Mouse (Mus musculus) ovary, adult 18-20 months (tissue): Measurements from ENCODE around the gene Baiap3.
A peak's percentile ranks its signal among the peaks of the same experiment; 100 is the strongest.

ENCODE experiments used
- DNase-seq: peaks from one replicate; pipeline ENCODE4 v3.0.0; 2022; ENCODE audit warnings: low spot score, mixed read lengths

The Baiap3 gene

DNA sequence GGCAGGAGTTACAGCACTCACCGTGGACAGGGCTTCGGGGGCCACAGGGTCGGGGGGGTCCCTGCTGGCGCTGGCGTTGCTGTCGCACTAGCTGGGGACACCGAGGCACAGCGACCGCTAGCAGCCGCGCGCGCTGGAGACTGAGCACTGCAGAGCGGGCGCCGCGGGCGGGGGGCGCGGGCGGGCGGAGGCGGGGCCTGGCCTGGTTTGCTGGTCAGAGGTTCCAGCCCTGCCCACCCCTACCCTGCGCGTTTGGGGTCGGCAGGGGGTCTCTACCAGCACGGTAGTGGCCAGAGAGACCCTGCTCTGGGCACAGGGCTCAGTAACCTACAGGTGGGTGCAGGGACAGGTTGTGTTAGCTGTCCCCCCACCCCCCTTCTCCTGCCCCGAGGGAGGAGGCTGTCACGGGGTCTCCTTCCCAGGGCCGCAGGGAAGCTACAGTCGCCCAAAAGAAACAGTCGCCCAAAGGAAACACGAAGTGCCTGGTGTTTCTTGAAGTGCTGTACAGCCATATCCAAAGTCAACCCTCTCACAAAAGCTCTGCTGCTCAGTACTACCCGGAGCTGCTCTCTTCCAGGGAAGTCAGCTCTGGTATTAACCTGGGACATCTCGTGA, at the start of gene Baiap3:
Baiap3 (minus strand) TSS at position 225 of the 615 bp plus-strand sequence.
- DNase-seq, result no peak

DNA sequence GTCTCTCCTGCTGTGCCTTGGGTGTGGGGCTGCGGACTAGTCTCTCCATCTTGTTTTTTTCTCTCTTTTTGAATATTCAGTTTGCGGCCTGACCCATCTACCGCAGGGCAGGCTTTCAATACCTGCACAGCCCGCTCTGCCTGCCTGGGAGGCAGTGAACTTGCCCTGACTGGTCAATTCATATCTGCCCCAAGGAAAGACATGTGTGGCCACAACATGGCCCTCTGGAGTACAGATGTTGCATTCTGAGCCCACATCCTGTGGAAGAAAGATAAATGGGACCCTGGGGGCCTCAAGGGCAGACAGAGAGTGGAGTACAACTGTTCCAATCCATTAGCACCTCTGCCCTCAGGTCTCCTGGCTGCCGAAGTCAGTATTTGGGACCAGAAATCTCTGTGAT, 41.9 kb upstream of the Baiap3 start, which contains the start of gene Prss34:
Prss34 (plus strand) TSS at position 301 of the 400 bp plus-strand sequence.
- DNase-seq, result no peak

DNA sequence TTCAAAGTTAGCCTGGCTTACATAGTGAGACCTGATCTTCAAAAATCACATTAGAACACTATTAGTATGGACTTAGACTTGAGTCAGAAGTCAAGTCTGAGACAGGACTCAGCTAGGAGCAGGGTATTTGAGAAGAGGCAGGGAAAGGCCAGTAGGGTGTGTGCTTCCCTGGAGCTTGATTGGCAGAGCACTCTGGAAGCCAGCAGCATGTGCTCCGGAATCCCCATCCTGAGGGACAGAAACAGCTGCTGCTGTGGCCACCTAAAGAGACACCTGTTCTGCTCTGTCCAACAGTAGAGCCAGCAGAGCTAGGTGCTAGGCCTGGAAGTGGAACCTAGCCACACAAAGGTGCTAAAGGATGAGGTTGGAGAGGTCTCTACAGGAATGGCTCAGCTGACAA, 37.9 kb upstream of the Baiap3 start:
- no peak for DNase-seq

- no peak for DNase-seq
Observed at GRCm38 (mm10) chr17:25293495-25293894, 37.3 kb upstream of the Baiap3 start.

DNA sequence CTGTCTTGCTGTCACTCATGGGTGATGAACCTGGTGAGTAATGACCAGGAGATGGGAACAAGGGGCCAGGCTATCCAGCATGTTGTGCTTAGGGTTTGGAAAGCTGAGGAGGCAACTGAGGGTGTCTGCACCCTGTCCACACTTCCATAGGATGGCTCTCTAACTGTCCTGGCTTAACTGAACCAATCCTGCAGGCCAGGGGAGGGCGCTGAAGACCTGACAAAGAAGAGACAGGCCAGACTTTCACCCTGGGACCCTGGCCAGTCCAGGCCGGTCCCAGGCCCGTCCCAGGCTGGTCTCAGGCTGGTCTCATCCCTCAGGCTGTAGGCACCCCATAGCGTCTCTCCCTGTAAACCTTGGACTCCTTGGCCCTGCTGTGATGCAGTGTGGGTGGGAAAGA, 34.2 kb upstream of the Baiap3 start:
- no peak for DNase-seq

DNA sequence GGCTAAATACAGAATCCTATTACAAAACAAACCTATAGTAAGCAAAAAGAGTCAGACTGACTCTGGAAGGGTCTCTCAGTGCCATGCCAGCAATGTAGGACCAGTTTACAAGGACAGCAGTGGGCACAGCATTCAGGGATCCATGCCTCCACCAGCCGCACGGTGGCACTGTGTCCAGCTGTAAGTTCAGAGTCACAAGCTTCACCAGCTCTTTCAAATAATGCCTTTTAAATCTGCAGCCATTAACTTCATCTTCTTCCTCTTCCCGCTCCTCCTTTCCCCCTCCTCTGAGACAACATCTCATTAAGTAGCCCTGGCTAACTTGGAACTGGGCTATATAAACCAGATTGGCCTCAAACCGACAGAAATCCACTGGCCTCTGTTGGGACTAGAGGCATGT, 32.7 kb upstream of the Baiap3 start:
- DNase-seq, result no peak

GRCm38 (mm10) chr17:25285033-25285432, 28.9 kb upstream of the Baiap3 start:
- peak; percentile 29 for DNase-seq

- DNase-seq, result peak; percentile 46
Observed at GRCm38 (mm10) chr17:25282133-25282532, 26.0 kb upstream of the Baiap3 start.

- DNase-seq, result no peak
Observed at GRCm38 (mm10) chr17:25275833-25276232, 19.7 kb upstream of the Baiap3 start.

DNA sequence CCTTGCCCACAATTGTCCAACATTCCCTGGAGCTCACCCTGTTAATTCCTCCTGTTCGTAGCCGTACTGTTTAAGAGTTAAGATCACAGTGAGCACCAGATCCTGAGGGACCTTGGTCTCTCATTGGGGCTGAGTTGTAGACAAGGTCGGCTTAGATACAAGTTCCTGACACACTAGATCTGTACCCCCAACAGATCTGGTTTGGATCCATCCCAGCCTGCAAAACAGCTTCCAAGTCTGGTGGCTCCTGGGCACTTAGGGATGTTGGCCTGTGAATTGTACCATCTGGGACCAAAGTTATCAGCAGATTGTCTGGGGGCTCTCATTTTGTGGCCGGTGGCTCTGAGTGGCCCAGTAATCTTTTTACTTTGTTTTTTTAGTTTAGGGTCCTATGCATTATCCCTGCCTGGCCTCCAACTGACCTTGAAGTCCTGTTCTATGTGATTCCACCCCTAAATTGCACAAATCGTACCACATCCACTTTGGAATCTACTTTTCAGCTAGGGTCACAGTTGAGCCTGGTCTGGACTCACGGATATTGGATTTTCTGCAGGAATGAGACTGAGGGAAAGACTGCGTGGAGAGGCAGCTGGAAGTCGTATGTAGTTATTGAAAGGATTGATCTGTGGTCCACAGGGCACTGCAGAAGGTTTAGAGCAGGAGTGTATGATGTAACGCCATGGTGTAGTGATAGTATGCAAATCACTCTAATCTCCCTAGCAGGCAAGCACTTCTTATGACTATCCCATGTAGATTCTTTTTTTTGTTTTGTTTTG, 18.6 kb upstream of the Baiap3 start, which contains the start of gene Ube2i:
Ube2i (minus strand) TSS at position 52 of the 776 bp plus-strand sequence.
- DNase-seq, result no peak

GRCm38 (mm10) chr17:25273706-25274501, 17.7 kb upstream of the Baiap3 start:
- peak; percentile 88 for DNase-seq

DNA sequence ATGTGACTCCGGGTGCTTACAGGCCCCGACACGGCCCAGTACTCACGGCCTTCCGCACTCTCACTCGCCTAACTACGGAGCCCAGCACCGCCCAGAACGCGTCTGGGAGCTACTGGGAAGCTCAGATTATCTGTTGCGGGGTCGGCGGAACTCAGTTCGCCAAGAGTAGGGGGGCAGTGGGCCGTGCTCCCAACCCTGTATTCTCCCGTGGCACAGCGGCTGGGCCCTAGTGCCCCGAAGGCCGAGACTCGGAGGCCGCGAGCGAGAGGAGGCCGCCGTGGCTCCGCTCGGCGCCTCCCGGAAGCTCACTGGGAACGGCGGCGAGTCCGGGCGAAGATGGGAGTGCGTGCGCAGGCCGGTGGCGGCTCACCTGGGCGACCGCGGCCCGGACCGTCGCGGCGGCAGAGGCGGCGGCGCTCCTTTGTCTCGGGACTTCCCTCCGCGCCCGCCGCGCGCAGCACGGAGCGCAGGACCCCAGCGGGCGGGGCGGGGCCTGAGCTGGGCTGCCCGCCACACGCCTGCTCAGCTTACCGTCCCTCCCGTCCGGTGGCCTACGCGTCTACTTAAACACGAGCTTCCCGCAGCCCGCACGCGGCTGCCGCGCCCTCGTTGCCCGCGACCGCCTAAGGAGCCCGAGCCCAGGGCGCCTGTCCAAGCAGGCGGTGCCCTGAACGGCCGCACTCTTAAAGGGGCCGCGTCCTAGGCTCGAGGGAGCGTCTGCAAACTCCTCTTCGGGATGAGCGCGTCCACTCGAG, 17.0 kb upstream of the Baiap3 start:
- DNase-seq, result peak; percentile 83

GRCm38 (mm10) chr17:25272326-25272725, 16.2 kb upstream of the Baiap3 start:
- DNase-seq, result no peak

- DNase-seq, result no peak
Observed at GRCm38 (mm10) chr17:25270795-25271335, 14.7 kb upstream of the Baiap3 start.

DNA sequence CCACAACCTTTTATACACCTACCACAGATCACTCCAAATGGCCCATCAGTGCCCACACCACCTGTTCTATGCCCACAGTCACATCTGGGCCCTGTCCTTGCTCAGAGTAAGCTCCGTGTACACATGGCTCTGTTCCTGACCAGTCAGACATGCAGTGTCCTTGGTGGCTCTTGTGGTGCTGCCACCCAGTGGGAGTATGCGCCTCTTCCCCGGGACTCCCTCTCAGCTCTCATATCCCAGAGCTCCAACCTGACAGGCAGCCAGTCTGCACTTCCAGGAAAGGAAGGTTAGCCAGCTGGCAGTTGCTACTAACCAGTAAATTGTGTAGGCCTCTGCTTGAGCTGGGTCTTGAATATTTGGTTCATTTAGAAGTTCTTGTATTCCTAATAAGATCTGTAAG, 8.3 kb upstream of the Baiap3 start:
- peak; percentile 37 for DNase-seq

DNA sequence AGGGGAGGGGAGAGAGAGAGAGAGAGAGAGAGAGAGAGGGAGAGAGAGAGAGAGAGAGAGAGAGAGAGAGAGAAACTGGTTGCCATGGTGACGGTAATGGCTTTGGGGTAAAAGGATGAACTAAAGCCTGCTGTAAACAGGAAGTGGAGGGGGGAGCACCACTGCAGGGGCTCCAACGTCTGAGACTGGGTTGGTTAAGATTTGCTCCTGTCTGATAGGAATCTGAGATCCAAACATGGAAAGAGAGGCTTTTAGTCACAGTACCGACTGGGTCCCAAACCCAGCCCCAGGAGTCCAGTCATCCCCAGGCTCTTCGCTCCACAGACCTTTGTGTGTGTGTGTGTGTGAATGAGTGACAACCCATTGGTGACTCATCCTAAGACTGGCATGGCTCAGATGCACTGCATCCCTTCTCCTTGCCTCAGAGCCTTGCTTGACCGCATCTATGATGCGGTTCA, 1.7 kb upstream of the Baiap3 start:
- no peak for DNase-seq

DNA sequence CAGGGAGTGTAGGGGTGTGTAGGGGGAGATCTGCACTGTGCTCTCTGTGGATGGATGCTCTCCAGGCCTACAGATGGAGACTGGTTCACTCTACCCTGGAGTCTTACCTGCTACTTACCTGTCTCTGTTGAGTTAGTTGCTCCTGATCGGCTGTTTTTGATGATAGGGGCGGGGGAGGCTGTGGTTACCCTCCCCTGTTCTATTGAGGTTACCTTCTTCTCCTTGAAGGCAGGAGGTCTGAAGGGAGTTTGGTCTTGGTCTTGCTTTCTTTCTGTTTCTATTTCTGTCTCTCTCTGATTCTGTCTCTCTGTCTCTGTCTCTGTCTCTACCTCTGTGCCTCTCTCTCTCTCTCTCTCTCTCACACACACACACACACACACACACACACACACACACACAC, 1.1 kb downstream of the Baiap3 start:
- no peak for DNase-seq

DNA sequence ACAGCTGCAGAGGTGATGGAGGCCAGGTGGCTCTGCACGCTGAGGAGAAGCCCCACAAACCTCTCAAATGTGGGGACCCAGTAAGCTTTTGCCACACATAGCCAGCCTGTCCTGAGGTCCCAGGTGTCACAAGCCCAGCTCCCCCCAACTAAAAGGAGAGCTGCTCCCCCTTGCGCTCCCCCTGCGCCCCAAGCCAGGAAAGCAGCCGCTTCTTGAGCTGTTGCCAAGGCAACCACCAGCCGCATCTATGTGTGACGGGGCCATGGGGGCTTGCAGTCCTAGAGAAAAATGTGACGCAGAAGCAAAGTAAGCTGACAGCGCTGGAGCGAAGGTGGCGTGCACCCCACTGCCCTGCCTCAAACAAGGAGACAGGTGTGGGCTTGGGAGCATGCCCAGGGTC, 2.4 kb downstream of the Baiap3 start:
- no peak for DNase-seq

DNA sequence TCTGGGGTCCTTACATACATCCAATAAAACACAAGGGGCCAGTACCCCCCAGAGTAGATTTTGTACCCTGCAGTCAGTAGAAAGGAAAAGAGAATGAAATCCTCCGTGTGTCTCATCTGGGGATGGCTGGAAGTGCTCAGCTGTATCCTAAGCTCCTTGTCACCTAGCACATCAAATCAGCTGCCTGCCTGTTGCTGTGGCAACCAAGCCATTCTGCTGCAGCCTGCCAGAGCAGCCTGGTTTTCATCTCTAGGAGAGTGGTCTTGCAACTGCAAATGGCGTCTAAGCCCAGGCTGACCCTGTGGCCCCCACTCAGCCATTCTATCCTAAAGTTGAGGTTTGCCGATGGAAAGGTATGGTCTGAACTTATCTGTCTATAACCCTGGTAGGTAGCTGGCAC, 3.5 kb downstream of the Baiap3 start:
- DNase-seq, result no peak

DNA sequence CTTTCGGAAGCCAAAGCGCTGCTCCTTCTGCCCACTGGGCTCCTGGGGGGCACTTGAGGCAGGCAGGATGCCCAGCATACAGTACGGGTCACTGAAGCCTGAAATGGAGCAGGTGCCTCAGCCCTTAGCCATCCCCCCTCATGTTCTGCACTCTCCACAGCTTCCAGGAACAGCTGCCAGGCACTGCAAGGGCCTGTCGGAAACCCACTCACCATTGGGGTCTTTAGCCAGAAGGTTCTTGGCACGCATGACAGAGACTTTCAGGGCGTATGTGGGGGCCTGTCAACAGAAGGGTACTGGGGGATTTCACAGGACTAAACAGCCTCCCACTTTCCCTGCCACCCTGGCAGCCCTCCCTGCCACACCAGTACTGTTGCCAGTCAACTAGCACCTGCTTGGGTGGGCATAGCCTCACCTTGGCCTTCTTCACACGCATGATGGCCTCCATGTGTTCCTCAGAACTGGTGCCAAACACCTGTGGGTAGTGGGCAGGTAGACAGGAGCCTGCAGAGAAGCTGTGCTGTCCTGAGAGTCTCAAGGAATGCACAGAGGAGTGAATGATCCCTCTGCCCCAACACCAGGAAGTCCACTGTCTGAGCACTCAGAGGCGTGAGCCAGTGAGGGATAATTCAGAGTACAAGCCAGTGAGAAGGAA, 5.9 kb downstream of the Baiap3 start:
- no peak for DNase-seq
